9 mouse cellular contexts compared by ENCODE assay signal in the genomic region with DNA sequence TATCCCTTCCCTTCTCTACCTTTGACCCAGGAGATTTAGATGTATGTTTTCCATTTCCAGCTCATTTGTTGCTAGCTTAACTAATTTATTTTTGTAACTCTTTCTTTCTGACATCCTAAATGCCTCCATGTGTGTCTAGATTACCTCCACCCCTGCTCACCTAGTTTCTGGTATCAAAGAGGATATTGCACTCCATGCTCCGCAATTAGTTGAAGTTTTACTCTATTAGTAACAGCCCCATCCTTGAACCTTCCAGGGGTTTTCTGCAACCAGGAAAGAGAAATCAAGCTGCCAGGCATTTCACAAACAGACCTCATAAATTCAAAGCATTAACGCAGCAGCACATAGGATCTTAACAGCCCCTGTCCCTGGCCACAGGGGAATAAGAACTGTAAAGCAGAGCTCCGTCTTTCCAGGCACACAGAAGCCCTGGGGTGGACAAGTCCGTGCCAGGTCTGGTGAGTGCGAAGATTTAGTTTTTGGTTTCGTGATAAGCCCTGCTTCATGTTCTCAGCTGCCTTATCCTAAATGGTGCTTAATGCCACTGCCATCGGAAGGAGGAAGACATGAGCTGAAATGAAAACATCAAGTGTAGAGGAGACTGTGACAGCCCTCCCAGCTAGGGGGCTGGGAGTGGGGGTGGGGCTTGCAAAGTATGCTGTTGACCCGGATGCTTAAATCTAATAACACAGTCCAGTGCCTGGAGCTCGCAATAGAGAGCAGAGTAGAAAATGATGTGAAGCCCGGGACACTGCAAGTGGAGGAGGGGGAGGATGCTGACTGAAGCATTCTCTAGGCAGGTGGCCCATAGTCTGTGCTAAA.
A peak's percentile ranks its signal among the peaks of the same experiment; 100 is the strongest.
DNase-seq lines count a peak whose midpoint lies in the region; ATAC-seq lines count a peak whose summit lies in the region.
"Had no signal": no experiment of that assay in that cellular context is flagged by ENCODE, and none has a peak within 500 bp of the region (broad histone marks: within the 10 kb centered on the region; RNA-seq: fewer than 3 reads in every experiment).

No protein-coding gene starts in this region.

- no peak for ATAC-seq in forebrain, embryonic 11.5 days (replicated peaks; ENCODE audit: low FRiP score)
- peak; percentile 75 for ATAC-seq in kidney, embryonic 14.5 days (ENCODE audit: low FRiP score, low TSS enrichment)
- no peak; the same call in 1 of the 2 replicates for ATAC-seq in neural tube, embryonic 11.5 days (ENCODE audit: insufficient read depth, low FRiP score, low TSS enrichment)
- no peak for ATAC-seq in inflammation-experienced regulatory T-cells, adult 6 months

- no peaks in the 10 kb centered on the region for H3K36me3 ChIP-seq in forebrain, embryonic 11.5 days (ENCODE audit: control insufficient read depth, insufficient read depth, low read length)
- no peaks in the 10 kb centered on the region for H3K36me3 ChIP-seq in kidney, embryonic 14.5 days (ENCODE audit: control insufficient read depth, insufficient read depth, low read length)
- no peaks in the 10 kb centered on the region for H3K36me3 ChIP-seq in neural tube, embryonic 11.5 days (ENCODE audit: control insufficient read depth, insufficient read depth, low read length)

- H3K4me1 ChIP-seq in forebrain, embryonic 11.5 days (replicated peaks; ENCODE audit: control insufficient read depth, insufficient read depth, low read length): peaks cover 2% of the 10 kb centered on the region; the same call in 1 of the 2 replicates
- 0 out of 2 replicates have a peak, but pooled peaks cover 6% of the 10 kb centered on the region for H3K4me1 ChIP-seq in kidney, embryonic 14.5 days (ENCODE audit: control insufficient read depth, insufficient read depth, low read length)
- peaks cover 8% of the 10 kb centered on the region for H3K4me1 ChIP-seq in neural tube, embryonic 11.5 days (ENCODE audit: control insufficient read depth, insufficient read depth, low read length)

- H3K4me2 ChIP-seq in forebrain, embryonic 11.5 days (ENCODE audit: low read depth, low read length, severe bottlenecking): 0 out of 2 replicates have a peak overlapping the region, but pooled peaks have one; percentile 15
- H3K4me2 ChIP-seq in kidney, embryonic 14.5 days (replicated peaks; ENCODE audit: low read depth, low read length): peak overlapping the region; percentile 25
- H3K4me2 ChIP-seq in neural tube, embryonic 11.5 days (ENCODE audit: low read depth): peak overlapping the region; percentile 20; the same call in 1 of the 2 replicates

- H3K9me3 ChIP-seq in forebrain, embryonic 11.5 days (ENCODE audit: control insufficient read depth, low read length): no peaks in the 10 kb centered on the region
- H3K9me3 ChIP-seq in kidney, embryonic 14.5 days (ENCODE audit: control insufficient read depth, low read length): no peaks in the 10 kb centered on the region
- no peaks in the 10 kb centered on the region for H3K9me3 ChIP-seq in neural tube, embryonic 11.5 days (ENCODE audit: control insufficient read depth, low read length)

- no peak overlapping the region for H3K4me3 ChIP-seq in forebrain, embryonic 11.5 days (ENCODE audit: low read depth, low read length)
- H3K4me3 ChIP-seq in kidney, embryonic 14.5 days (ENCODE audit: low read length): peak overlapping the region; percentile 5; the same call in 1 of the 2 replicates
- no peak overlapping the region for H3K4me3 ChIP-seq in neural tube, embryonic 11.5 days (ENCODE audit: low read depth, low read length)
- H3K4me3 ChIP-seq: myocyte had no signal

- 34% methylated on average over 10 of the region's 10 CpGs for WGBS in forebrain, embryonic 11.5 days
- WGBS in kidney, embryonic 14.5 days: 10% methylated on average over 10 of the region's 10 CpGs
- 22% methylated on average over 10 of the region's 10 CpGs for WGBS in neural tube, embryonic 11.5 days

- DNase-seq in kidney, adult 11 months: peak; percentile 11
- no peak for DNase-seq in kidney, adult 8-10 months
- peak; percentile 61 for DNase-seq in forebrain, embryonic 11.5 days (ENCODE audit: low spot score)
- DNase-seq in neural tube, embryonic 11.5 days (ENCODE audit: low spot score): peak; percentile 58
- no peak for DNase-seq in left cerebral cortex, adult 8-10 months (ENCODE audit: low spot score in 2 of 2)
- no peak for DNase-seq in right cerebral cortex, postnatal 4 days

- H3K27ac ChIP-seq in forebrain, embryonic 11.5 days (ENCODE audit: low read depth, low read length): no peak overlapping the region; the same call in 1 of the 2 replicates
- no peak overlapping the region for H3K27ac ChIP-seq in kidney, embryonic 14.5 days (ENCODE audit: low read depth, low read length)
- peak overlapping the region; percentile 20; the same call in 1 of the 2 replicates for H3K27ac ChIP-seq in neural tube, embryonic 11.5 days (ENCODE audit: low read depth, low read length)

- no peaks in the 10 kb centered on the region for H3K27me3 ChIP-seq in forebrain, embryonic 11.5 days (ENCODE audit: control insufficient read depth, insufficient read depth, low read length)
- H3K27me3 ChIP-seq in kidney, embryonic 14.5 days (ENCODE audit: control insufficient read depth, insufficient read depth, low read length): no peaks in the 10 kb centered on the region
- no peaks in the 10 kb centered on the region for H3K27me3 ChIP-seq in neural tube, embryonic 11.5 days (ENCODE audit: control insufficient read depth, insufficient read depth, low read length)

- no peak overlapping the region for H3K9ac ChIP-seq in forebrain, embryonic 11.5 days (ENCODE audit: low read length)
- H3K9ac ChIP-seq in kidney, embryonic 14.5 days (ENCODE audit: low read depth, low read length): no peak overlapping the region
- no peak overlapping the region for H3K9ac ChIP-seq in neural tube, embryonic 11.5 days (ENCODE audit: low read length)

Comparison
In these comparisons a context has a peak if more than half of its experiments do, and no peak if none do; other contexts are left out.
1. DNase-seq: peak in kidney, adult 11 months (single experiment), forebrain, embryonic 11.5 days (single experiment) and neural tube, embryonic 11.5 days (single experiment); none in kidney, adult 8-10 months (0 of 2), left cerebral cortex, adult 8-10 months (0 of 2) and right cerebral cortex, postnatal 4 days (single experiment).
2. Peak in every context shown above with its lines, with median percentiles within 50 percentile points of each other: H3K4me2 ChIP-seq.